Comparison of ENCODE assay signal across 7 mouse cellular contexts in the genomic region with DNA sequence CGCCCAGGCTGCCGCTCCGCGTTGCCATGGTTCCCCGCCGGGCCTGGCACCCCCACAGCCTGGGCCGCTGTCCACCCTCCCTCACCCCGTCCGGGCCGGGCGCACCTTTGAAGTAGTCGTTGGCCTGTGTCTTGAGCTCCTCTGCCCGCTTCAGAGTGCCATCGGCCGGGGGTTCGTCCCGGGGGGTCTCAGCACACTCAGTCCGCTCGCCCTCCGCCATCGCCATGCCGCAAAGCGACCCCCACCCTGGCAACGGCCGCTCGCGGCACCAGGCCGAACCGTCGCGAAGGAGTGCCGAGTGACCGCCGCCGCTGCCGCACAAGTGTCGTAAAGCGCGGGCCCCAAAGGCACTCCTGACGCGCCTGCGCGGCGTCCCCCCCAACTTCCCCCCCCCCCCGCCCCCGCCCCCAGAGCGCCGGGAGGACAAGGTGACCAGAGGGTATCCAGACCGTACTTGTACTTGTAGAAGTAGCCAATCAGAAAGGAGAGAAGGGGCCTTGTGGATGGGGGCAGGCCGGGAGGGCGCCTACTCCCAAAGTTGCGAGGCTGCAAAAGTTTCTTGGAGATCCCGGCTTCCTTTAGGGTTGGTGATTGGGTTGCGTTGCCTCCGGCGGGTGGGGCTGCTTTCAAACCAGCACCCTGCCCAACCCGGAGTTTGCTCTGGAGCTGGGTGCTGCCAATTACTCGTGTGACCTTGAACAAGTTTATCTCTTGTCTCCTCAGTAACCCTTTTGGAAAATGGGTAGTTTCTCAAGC. TPM values are rescaled to one million over a fixed set of nuclear protein-coding genes. Genes with fewer than 3 reads are reported as not detected.
DNase-seq lines count a peak whose midpoint lies in the region; ATAC-seq lines count a peak whose summit lies in the region.

TSS of gene Ppp5c (minus strand) at position 337 of the 756 bp plus-strand sequence.

- H3K27me3 ChIP-seq in embryonic facial prominence, embryonic 10.5 days (replicated peaks; ENCODE audit: low read depth, poor library complexity, severe bottlenecking): no peaks in the 10 kb centered on the region
- H3K27me3 ChIP-seq in limb, embryonic 10.5 days (ENCODE audit: low read depth, poor library complexity, severe bottlenecking): no peaks in the 10 kb centered on the region
- no peaks in the 10 kb centered on the region for H3K27me3 ChIP-seq in midbrain, embryonic 13.5 days

- peaks cover 33% of the 10 kb centered on the region for H3K36me3 ChIP-seq in embryonic facial prominence, embryonic 10.5 days (replicated peaks)
- H3K36me3 ChIP-seq in limb, embryonic 10.5 days: peaks cover 32% of the 10 kb centered on the region
- H3K36me3 ChIP-seq in midbrain, embryonic 13.5 days: peaks cover 22% of the 10 kb centered on the region

- WGBS in embryonic facial prominence, embryonic 10.5 days: under 1% methylated on average over 58 of the region's 58 CpGs
- under 1% methylated on average over 58 of the region's 58 CpGs for WGBS in limb, embryonic 10.5 days
- under 1% methylated on average over 58 of the region's 58 CpGs for WGBS in midbrain, embryonic 13.5 days

- H3K9me3 ChIP-seq in embryonic facial prominence, embryonic 10.5 days: no peaks in the 10 kb centered on the region
- no peaks in the 10 kb centered on the region for H3K9me3 ChIP-seq in limb, embryonic 10.5 days (replicated peaks)
- H3K9me3 ChIP-seq in midbrain, embryonic 13.5 days: no peaks in the 10 kb centered on the region

- peak; percentile 93 for DNase-seq in adrenal gland, postnatal 10 days
- peak; percentile 98 for DNase-seq in embryonic facial prominence, embryonic 10.5 days (ENCODE audit: low spot score)
- DNase-seq in kidney, adult 11 months: peak; percentile 90
- DNase-seq in limb, embryonic 10.5 days (ENCODE audit: low spot score): peak; percentile 98
- DNase-seq in spleen, adult 12 weeks (ENCODE audit: low spot score): peak; percentile 66

- H3K27ac ChIP-seq in embryonic facial prominence, embryonic 10.5 days (replicated peaks): peak within 1 kb of the TSS; percentile 94
- H3K27ac ChIP-seq in limb, embryonic 10.5 days: peak within 1 kb of the TSS; percentile 89
- H3K27ac ChIP-seq in midbrain, embryonic 13.5 days: peak within 1 kb of the TSS; percentile 59

- peak within 1 kb of the TSS; percentile 79 for H3K9ac ChIP-seq in midbrain, embryonic 13.5 days (replicated peaks)

- peak within 1 kb of the TSS; percentile 82 for H3K4me2 ChIP-seq in midbrain, embryonic 13.5 days (replicated peaks)

- peak within 1 kb of the TSS; percentile 88 for H3K4me3 ChIP-seq in embryonic facial prominence, embryonic 10.5 days
- peak within 1 kb of the TSS; percentile 84 for H3K4me3 ChIP-seq in limb, embryonic 10.5 days
- H3K4me3 ChIP-seq in midbrain, embryonic 13.5 days (replicated peaks): peak within 1 kb of the TSS; percentile 87

- ATAC-seq in granulocyte monocyte progenitor cell, adult 5-6 weeks (replicated peaks; ENCODE audit: poor library complexity, severe bottlenecking): peak; percentile 62
- ATAC-seq in midbrain, embryonic 13.5 days: peak; percentile 91

- H3K4me1 ChIP-seq in embryonic facial prominence, embryonic 10.5 days: peaks cover 40% of the 10 kb centered on the region
- H3K4me1 ChIP-seq in limb, embryonic 10.5 days: peaks cover 35% of the 10 kb centered on the region
- H3K4me1 ChIP-seq in midbrain, embryonic 13.5 days (replicated peaks): peaks cover 33% of the 10 kb centered on the region

RNA-seq across cellular contexts. Expression of gene Ppp5c, which starts in this region (rescaled TPM):
- 10 to 100 TPM; 81.5 to 90.1 TPM for total RNA-seq in adrenal gland, postnatal 10 days (2021)
- 138 and 146 TPM in 2 replicates for polyA plus RNA-seq in embryonic facial prominence, embryonic 10.5 days (2016; fragmentation: Nextera tagmentation; extraction: Ambion mirVana)
- total RNA-seq in granulocyte monocyte progenitor cell, adult 5-6 weeks (2014; fragmentation: Nextera tagmentation): 96.2 and 123 TPM in 2 replicates
- total RNA-seq in granulocyte monocyte progenitor cell, adult 5-6 weeks (2017): 81.0 and 89.8 TPM in 2 replicates
- polyA plus RNA-seq in limb, embryonic 10.5 days (2016; fragmentation: Nextera tagmentation; extraction: Ambion mirVana): 149 and 158 TPM in 2 replicates
- 108 and 110 TPM in 2 replicates for polyA plus RNA-seq in midbrain, embryonic 13.5 days (2015; fragmentation: Nextera tagmentation; extraction: Ambion mirVana)

Comparison
In these comparisons a context has a peak if more than half of its experiments do, and no peak if none do; other contexts are left out.
1. Peak in every context shown above with its lines: DNase-seq, ATAC-seq, H3K4me3 ChIP-seq and H3K27ac ChIP-seq.